Mouse (Mus musculus) limb, embryonic 11.5 days (tissue): ENCODE data around the gene Uncx. TPM values are rescaled to one million over a fixed set of nuclear protein-coding genes. Genes with fewer than 3 reads are reported as not detected.

Source experiments
- ATAC-seq: fragments of 200-750 bp; cut with Nextera tagmentation; 2 replicates; pipeline ENCODE4 v1.8.0; 2017; ENCODE audit warnings: low read depth; ENCODE audit not compliant: insufficient number of reproducible peaks, low FRiP score, low TSS enrichment
- DNase-seq: peaks from one replicate; pipeline ENCODE4 v3.0.0-alpha.2; 2015; ENCODE audit warnings: low spot score
- H3K27ac ChIP-seq: fragments of 300-500 bp; sonication (generic); replicated peaks from 2 replicates; pipeline ENCODE4 v1.5.1; 2014; ENCODE audit warnings: low read depth, mild to moderate bottlenecking, low read length
- H3K27me3 ChIP-seq: fragments of 300-500 bp; sonication (generic); 2 replicates; pipeline ENCODE4 v1.6.1; 2014; ENCODE audit warnings: mild to moderate bottlenecking, low read length, mixed read lengths; ENCODE audit not compliant: control insufficient read depth, insufficient read depth
- H3K36me3 ChIP-seq: fragments of 300-500 bp; sonication (generic); 2 replicates; pipeline ENCODE4 v1.6.1; 2014; ENCODE audit warnings: mild to moderate bottlenecking, low read length, moderate library complexity, mixed read lengths; ENCODE audit not compliant: control insufficient read depth, insufficient read depth
- H3K4me1 ChIP-seq: fragments of 300-500 bp; sonication (generic); 2 replicates; pipeline ENCODE4 v1.6.1; 2014; ENCODE audit warnings: low read length, mixed read lengths; ENCODE audit not compliant: control insufficient read depth, insufficient read depth
- H3K4me2 ChIP-seq: fragments of 300-500 bp; sonication (generic); 2 replicates; pipeline ENCODE4 v1.6.1; 2014; ENCODE audit warnings: low read depth, mild to moderate bottlenecking, moderate library complexity; ENCODE audit not compliant: severe bottlenecking
- H3K4me3 ChIP-seq: fragments of 300-500 bp; sonication (generic); 2 replicates; pipeline ENCODE4 v1.5.1; 2014; ENCODE audit warnings: low read depth, low read length
- H3K9ac ChIP-seq: fragments of 300-500 bp; sonication (generic); 2 replicates; pipeline ENCODE4 v1.6.1; 2014; ENCODE audit warnings: mild to moderate bottlenecking, low read length
- H3K9me3 ChIP-seq: fragments of 300-500 bp; sonication (generic); 2 replicates; pipeline ENCODE4 v1.6.1; 2016; ENCODE audit warnings: low read length; ENCODE audit not compliant: control insufficient read depth
- WGBS: fragments of 180-500 bp; shearing (Covaris S2); extraction: QIAGEN DNeasy Blood & Tissue Kit; methylation state at CpG from one replicate; pipeline ENCODE4 v1.1.7; 2014; 5-methylcytosine and 5-hydroxymethylcytosine counted together
- polyA plus RNA-seq: library from polyadenylated mRNA; unstranded; fragments of >200 nt; fragmentation: Nextera tagmentation; extraction: Ambion mirVana; gene quantifications from 2 replicates; pipeline ENCODE4 v1.2.1, GENCODE M21; 2014

The Uncx gene
- polyA plus RNA-seq, 1 experiment from 2014 or later: 0.08 TPM

DNA sequence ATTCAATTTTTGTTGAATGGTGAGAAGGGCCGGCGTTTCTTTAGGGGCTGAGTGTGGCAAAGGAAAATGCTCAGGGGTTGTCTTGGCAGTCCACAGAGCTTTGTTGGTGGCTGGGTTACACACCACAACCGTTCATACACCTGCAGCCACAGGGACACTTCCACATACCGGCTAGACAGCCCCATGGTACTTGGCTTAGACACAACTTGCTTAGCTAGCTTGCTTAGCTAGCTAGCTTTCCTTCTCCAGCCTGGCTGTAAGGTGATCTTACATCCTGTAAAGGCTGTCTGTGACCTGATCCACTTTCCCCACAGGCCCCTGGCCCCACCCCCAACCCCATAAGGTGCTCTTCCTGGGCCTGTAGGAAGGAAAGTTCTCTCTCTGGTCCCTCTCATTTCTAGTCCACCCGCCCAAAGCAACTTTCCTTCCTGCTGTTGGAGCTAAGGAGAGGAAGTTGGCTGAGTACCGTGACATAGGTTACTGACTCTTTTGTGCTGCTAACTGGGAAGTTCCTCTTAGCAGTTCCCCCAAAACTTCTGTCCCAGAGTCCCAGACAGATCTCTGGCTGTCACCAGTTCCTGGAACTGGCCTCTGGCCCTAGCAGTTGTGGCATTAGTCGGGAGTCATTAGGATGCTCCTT lies 12.3 kb downstream of the Uncx start:
- H3K4me2 ChIP-seq: no peak overlapping the region
- DNase-seq (peak; percentile 46), ATAC-seq (no peak)
- peaks cover 95% of the 10 kb centered on the region for H3K27me3 ChIP-seq
- H3K27ac ChIP-seq: no peak overlapping the region
- H3K36me3 ChIP-seq: no peaks in the 10 kb centered on the region
- WGBS: 3% methylated on average over 7 of the region's 7 CpGs
- no peak overlapping the region for H3K4me3 ChIP-seq
- no peaks in the 10 kb centered on the region for H3K9me3 ChIP-seq
- peaks cover 16% of the 10 kb centered on the region for H3K4me1 ChIP-seq
- no peak overlapping the region for H3K9ac ChIP-seq

DNA sequence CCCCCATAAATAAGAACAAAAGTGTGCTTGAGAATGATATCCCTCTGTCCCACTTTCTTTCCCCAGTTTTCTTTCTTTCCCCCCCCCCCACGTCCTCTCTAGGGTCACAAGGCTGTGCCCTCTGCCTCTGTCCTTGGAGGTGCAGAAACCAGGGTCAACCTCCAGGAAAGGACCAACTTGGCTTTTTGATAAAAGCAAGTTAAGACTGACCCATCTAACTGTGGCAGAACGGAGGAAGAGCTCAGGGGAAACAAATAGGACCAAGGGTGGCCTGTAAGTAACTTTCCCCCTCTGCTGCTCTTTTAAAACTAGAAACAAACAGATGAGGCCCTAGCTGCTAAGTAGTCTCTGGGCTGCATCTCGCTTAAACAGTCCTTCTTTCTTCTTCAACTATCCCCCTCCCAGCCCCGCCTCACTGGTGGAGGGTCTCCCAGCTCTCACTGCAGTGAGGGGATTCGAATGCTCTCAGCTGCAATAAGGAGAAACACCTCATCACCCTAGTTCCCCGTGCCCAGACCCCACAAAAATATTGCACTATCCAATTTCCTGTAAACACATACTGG lies 12.9 kb downstream of the Uncx start:
- no peak overlapping the region for H3K4me2 ChIP-seq
- no peaks in the 10 kb centered on the region for H3K36me3 ChIP-seq
- no peaks in the 10 kb centered on the region for H3K9me3 ChIP-seq
- H3K27ac ChIP-seq: no peak overlapping the region
- WGBS: 3% methylated on average over 6 of the region's 6 CpGs
- H3K9ac ChIP-seq: no peak overlapping the region
- H3K27me3 ChIP-seq: peaks cover 94% of the 10 kb centered on the region
- no peak overlapping the region for H3K4me3 ChIP-seq
- ATAC-seq (no peak), DNase-seq (peak; percentile 31)
- H3K4me1 ChIP-seq: peaks cover 16% of the 10 kb centered on the region

DNA sequence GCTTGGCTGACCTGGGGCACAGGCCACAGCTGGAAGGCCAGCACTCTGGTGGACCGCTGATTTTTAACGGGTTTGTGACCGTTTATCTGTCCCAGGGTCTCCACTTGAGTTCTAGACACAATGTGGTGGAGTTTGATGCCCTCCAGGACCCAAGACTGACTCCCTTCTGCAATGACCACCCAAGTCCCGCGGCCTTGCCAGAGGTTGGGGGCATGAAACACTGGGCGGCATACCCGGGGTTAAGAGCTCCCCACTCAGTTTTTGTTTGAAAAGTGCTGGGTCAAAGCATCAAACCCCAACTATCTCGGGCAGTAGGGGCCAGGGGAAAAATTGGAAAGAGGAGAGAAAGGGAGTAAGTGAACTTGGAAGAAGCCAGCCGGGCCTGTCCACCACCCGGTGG lies 13.8 kb downstream of the Uncx start:
- no peaks in the 10 kb centered on the region for H3K9me3 ChIP-seq
- H3K4me1 ChIP-seq: peaks cover 16% of the 10 kb centered on the region
- DNase-seq (peak; percentile 40), ATAC-seq (no peak)
- no peak overlapping the region for H3K4me2 ChIP-seq
- H3K36me3 ChIP-seq: no peaks in the 10 kb centered on the region
- no peak overlapping the region for H3K9ac ChIP-seq
- H3K27me3 ChIP-seq: peaks cover 93% of the 10 kb centered on the region
- no peak overlapping the region for H3K4me3 ChIP-seq
- H3K27ac ChIP-seq: no peak overlapping the region
- WGBS: 3% methylated on average over 10 of the region's 10 CpGs

DNA sequence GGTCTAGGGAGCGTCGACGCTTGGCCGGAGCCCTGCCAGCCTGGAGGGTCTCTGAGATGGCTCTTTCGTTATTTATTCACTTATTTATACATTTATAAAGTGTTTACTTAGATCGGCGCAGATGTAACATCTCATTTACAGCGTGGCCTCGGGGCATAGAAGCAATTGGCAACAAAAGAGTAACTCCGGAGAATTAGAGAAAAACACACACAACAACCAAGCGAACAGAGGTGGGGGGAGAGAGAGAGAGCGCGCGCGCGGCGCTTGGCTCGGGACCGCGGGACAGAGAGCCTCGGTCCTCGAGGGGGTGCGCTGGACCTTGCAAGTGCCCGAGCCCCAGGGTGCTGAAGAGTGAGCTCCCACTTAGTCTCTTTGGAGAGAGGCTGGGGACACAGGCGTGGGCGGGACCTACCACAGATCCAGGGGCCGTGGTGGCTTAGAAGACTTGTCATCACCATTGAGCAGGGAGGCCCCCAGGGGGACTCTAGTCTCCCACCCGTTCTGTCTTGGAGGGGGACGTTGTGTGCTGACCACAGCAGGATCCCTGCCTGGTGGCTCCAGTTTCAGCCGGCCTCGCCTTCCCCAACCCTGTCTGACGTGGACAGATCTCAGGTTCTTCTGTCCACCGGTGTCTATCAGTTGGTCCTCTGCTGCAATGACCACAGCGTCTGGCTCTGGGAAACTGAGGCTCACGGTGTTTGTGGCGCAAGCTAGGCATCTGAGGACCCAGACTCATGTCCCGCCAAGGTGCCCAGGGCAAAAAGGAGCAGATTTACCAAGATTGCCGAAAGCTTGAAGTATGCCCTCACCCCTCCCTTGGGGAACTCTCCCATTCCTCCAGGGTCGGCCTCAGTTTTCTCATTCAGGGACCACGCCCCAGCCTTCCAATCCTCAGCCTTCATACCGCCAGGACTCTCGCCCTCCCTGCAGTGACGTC lies 14.5 kb downstream of the Uncx start:
- Histone ChIP-seq H3K36me3 (no peaks in the 10 kb centered on the region), H3K9me3 (no peaks in the 10 kb centered on the region), H3K4me2 (peak overlapping the region; percentile 4; the same call in 1 of the 2 replicates), H3K27ac (no peak overlapping the region), H3K4me3 (no peak overlapping the region), H3K9ac (no peak overlapping the region), H3K27me3 (peaks cover 89% of the 10 kb centered on the region), H3K4me1 (peaks cover 16% of the 10 kb centered on the region)
- ATAC-seq (no peak), DNase-seq (peak; percentile 50)
- 1% methylated on average over 43 of the region's 43 CpGs for WGBS

DNA sequence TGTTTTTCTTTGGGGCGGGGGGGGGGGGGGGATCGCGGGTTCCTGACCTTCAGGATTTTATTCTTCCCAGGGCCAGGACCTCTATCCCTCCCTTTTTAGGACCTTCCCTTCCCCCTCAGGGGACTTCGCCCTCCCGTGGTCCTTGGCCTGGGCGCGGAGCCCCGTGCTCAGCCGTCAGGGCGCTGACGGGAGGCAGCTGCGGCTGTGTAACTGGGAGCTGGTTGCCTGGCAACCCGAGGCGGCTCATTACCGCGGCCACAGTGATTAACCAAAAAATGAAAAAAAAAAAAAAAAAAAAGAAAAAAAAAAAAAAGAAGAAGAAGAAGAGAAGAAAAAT lies 15.1 kb downstream of the Uncx start:
- H3K4me2 ChIP-seq: no peak overlapping the region

DNA sequence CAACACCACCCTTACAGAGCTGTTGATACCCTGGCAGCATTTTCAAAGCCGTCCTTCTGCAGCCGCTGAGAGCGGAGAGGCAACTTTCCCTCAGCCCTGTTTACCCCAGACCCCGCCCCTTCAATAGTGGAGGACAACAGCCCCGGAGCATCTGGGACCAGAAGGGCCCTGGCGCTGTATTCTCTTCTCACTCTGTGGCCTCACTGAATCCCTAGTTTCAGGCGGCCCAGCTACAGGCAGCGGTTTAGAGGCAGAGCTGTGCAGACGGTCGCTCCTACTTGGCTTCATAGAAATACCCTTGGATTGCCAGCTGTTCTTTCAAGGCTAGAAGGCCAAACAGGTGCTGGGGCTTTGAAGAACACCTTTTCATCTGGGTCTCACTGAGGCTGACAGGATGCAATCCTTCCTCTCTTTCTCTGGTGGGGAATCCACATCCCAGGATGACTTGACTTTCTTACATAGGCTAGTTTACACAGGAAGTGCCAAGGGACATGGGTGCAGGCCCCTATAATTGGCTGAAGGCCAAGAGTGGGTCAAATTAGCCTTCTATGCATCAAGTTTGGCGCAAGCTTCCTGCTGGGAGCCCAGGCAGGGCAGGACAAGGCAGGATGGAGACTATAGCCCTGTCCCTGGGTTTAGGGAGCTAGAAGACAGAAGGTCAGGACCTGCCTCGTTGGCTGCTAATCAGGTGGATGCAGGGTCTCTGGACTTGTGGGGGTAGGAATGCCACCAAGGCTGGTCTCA lies 15.8 kb downstream of the Uncx start:
- 3% methylated on average over 12 of the region's 12 CpGs for WGBS
- H3K4me3 ChIP-seq: no peak overlapping the region

More for the DNA sequence above, 15.1 kb downstream of the Uncx start:
- H3K4me1 ChIP-seq: peaks cover 16% of the 10 kb centered on the region
- DNase-seq (peak; percentile 54), ATAC-seq (no peak)
- H3K4me3 ChIP-seq: no peak overlapping the region
- H3K36me3 ChIP-seq: no peaks in the 10 kb centered on the region
- WGBS: under 1% methylated on average over 16 of the region's 16 CpGs
- H3K9ac ChIP-seq: no peak overlapping the region
- no peaks in the 10 kb centered on the region for H3K9me3 ChIP-seq
- H3K27me3 ChIP-seq: peaks cover 89% of the 10 kb centered on the region
- H3K27ac ChIP-seq: no peak overlapping the region

DNA sequence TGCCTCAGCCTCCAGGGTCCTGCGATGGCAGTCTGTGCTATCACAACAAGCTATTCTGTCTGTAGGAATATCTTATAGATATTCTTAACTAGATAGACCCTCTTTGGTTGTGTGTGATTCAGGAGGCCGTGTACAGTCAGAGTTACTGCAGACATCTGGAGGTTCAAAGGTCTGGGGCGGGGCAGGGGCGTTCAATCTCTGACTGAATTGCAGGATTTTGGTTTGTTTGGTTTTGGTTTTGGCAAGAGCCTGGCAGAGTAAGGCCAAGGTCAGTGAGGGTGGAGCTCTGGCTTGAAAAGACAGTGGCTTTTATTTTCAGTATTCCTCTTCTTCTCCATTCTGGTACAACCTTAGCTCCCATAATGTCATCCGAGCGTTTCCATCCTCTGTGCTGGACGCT lies 16.5 kb downstream of the Uncx start:
- Histone ChIP-seq H3K4me1 (peaks cover 13% of the 10 kb centered on the region), H3K9ac (no peak overlapping the region), H3K4me2 (no peak overlapping the region), H3K36me3 (no peaks in the 10 kb centered on the region), H3K4me3 (no peak overlapping the region), H3K27ac (no peak overlapping the region), H3K9me3 (no peaks in the 10 kb centered on the region), H3K27me3 (peaks cover 87% of the 10 kb centered on the region)
- ATAC-seq (no peak), DNase-seq (no peak)
- 31% methylated on average over 7 of the region's 7 CpGs for WGBS

More for the DNA sequence above, 15.8 kb downstream of the Uncx start:
- Histone ChIP-seq H3K27me3 (peaks cover 87% of the 10 kb centered on the region), H3K9me3 (no peaks in the 10 kb centered on the region), H3K4me2 (no peak overlapping the region), H3K9ac (no peak overlapping the region), H3K27ac (no peak overlapping the region), H3K4me1 (peaks cover 16% of the 10 kb centered on the region), H3K36me3 (no peaks in the 10 kb centered on the region)
- ATAC-seq (no peak), DNase-seq (peak; percentile 41)

DNA sequence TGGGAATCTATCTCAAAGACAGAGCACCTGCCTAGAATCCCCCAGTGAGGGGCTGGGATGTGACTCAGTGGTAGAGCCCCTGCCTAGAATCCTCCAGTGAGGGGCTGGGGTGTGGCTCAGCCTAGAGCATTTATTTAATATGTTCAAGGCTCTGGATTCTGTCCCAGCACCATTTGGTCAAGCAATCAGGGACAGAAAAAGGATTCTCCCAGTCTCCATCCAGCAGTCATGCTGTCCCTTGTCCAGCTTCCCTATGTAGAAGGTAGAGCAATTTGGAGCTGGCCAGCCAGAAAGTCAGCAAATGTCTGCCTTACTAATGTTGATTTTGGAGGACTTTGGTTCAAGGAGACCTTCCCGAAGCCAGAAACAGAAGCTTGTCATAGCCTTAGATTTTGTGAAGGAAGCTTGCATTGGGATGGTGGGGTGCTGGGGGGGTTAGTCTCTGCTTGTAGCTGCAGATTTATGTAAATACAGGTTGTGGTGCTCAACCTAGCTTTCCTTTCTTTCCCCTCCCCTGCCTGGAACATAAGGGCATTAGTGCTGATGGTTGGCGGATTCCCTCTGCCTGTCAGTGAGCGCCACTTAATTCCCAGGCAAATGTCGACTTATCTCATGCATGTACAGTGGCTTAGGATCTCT lies 18.2 kb downstream of the Uncx start:
- Histone ChIP-seq H3K4me1 (peaks cover 6% of the 10 kb centered on the region; the same call in 1 of the 2 replicates), H3K36me3 (no peaks in the 10 kb centered on the region), H3K4me2 (no peak overlapping the region), H3K27me3 (peaks cover 79% of the 10 kb centered on the region), H3K9ac (no peak overlapping the region), H3K9me3 (no peaks in the 10 kb centered on the region), H3K4me3 (no peak overlapping the region), H3K27ac (no peak overlapping the region)
- DNase-seq (no peak), ATAC-seq (no peak)
- 74% methylated on average over 4 of the region's 4 CpGs for WGBS
